Mouse (Mus musculus): ENCODE measurements around the gene Gm8362.
"Not testable (repeated sequence)": the region's sequence is repeated elsewhere in the genome, so short reads cannot be mapped to it uniquely, and the experiment has no call there.

Gm8362 gene

DNA sequence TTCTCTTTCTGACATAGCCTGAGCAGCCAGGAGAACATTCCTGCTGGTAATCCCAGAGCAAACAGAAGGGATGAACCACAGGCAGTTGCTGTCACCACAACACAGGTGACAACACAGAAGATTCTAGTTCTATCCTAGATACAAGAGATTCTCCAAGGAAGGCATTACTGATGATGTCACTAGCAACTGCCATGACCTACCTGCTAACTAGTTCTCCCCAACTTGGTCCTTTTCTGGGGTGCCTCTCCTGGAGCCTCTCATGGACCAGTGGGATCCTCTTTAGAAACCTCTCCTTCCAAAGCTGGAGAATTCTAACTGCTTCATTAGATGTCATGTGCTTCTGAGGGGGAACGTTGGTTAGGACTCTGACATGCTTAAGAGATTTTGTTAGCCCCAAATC is at the start of gene Gm8362:
TSS of gene Gm8362 (minus strand) at position 101 of the 400 bp plus-strand sequence.
- in situ Hi-C loops (cut with MseI, MboI), result not testable (repeated sequence)

DNA sequence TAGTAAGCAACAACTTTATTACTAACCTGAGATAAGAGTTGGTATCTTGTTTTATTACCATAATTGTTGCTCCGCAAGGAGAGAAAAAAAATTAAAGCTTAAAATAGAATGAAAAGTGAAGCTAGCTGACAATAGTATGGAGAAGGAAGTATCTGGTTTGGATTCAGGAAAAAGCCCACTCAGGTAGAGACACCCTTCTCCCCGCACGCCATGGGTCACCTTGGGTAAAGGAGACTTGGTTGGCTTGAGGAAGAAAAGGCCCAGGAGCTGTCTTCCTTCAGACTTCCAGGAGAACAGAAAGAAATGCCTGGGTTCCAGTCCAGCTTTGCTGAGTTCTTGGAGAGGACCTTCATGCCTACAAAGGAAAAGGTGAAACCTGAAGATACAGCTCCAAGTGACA is 49.1 kb upstream of the Gm8362 start:
- in situ Hi-C loops (cut with MseI, MboI), result not testable (repeated sequence)

- in situ Hi-C loops (cut with MseI, MboI), result not testable (repeated sequence)
Measured at GRCm38 (mm10) chr14:6757231-6757536, 17.0 kb downstream of the Gm8362 start.

GRCm38 (mm10) chr14:6756384-6757230 is 17.6 kb downstream of the Gm8362 start:
- in situ Hi-C loops (cut with MseI, MboI), result not testable (repeated sequence)

DNA sequence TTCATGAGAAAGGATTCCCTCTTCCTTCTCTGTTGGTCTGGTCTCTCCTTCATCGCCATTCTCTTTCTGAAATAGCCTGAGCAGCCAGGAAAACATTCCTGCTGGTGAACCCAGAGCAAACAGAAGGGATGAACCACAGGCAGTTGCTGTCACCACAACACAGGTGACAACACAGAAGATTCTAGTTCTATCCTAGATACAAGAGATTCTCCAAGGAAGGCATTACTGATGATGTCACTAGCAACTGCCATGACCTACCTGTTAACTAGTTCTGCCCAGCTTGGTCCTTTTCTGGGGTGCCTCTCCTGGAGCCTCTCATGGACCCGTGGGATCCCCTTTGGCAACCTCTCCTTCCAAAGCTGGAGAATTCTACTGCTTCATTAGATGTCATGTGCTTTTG is 32.0 kb downstream of the Gm8362 start, which contains the start of gene Gm3636:
TSS of gene Gm3636 (minus strand) at position 101 of the 400 bp plus-strand sequence.
- in situ Hi-C loops (cut with MseI, MboI), result not testable (repeated sequence)

DNA sequence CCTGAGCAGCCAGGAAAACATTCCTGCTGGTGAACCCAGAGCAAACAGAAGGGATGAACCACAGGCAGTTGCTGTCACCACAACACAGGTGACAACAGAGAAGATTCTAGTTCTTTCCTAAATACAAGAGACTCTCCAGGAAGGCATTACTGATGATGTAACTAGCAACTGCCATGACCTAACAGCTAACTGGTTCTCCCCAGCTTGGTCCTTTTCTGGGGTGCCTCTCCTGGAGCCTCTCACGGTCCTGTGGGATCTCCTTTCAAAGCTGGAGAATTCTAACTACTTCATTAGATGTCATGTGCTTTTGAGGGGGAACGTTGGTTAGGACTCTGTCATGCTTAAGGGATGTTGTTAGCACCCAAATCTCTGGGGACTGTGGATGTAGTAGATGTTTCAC is 54.1 kb downstream of the Gm8362 start, which contains the start of gene Gm8050:
TSS of gene Gm8050 (minus strand) at position 101 of the 400 bp plus-strand sequence.
- in situ Hi-C loops (cut with MseI, MboI), result not testable (repeated sequence)
